In genomic region chr1:193919243-193919642, GRCm38 (mm10) we compare ENCODE assay signal across 24 mouse cellular contexts.
DNase-seq lines count a peak whose midpoint lies in the region; ATAC-seq and TF ChIP-seq lines count a peak whose summit lies in the region.
"Had no signal": no experiment of that assay in that cellular context is flagged by ENCODE, and none has a peak within 500 bp of the region (broad histone marks: within the 10 kb centered on the region; RNA-seq: fewer than 3 reads in every experiment).

No protein-coding gene starts in this region.

- peak; percentile 69 for ATAC-seq in lung, embryonic 14.5 days (ENCODE audit: insufficient read depth)
- ATAC-seq in lung, embryonic 16.5 days (ENCODE audit: low read depth) = peak; percentile 77; the same call in 1 of the 2 replicates
- ATAC-seq: forebrain, embryonic 14.5 days had no signal

- H3K27me3 ChIP-seq in lung, embryonic 14.5 days (ENCODE audit: insufficient read depth, low read length) = no peaks in the 10 kb centered on the region
- no peaks in the 10 kb centered on the region for H3K27me3 ChIP-seq in lung, embryonic 16.5 days (ENCODE audit: control insufficient read depth, insufficient read depth, low read depth, low read length)
- H3K27me3 ChIP-seq: embryonic facial prominence, embryonic 13.5 days; embryonic facial prominence, embryonic 15.5 days; forebrain, embryonic 12.5 days had no signal

- no peaks in the 10 kb centered on the region for H3K9me3 ChIP-seq in lung, embryonic 14.5 days (ENCODE audit: low read depth, low read length)
- H3K9me3 ChIP-seq in lung, embryonic 16.5 days (ENCODE audit: control insufficient read depth, low read length) = no peaks in the 10 kb centered on the region
- H3K9me3 ChIP-seq: embryonic facial prominence, embryonic 13.5 days; embryonic facial prominence, embryonic 15.5 days; forebrain, embryonic 10.5 days; forebrain, embryonic 12.5 days had no signal

- H3K9ac ChIP-seq in lung, embryonic 14.5 days = no peak overlapping the region
- no peak overlapping the region for H3K9ac ChIP-seq in lung, embryonic 16.5 days (ENCODE audit: low read length)
- H3K9ac ChIP-seq: embryonic facial prominence, embryonic 13.5 days; embryonic facial prominence, embryonic 15.5 days; forebrain, embryonic 12.5 days had no signal

- H3K4me2 ChIP-seq in lung, embryonic 14.5 days = no peak overlapping the region
- H3K4me2 ChIP-seq in lung, embryonic 16.5 days (ENCODE audit: low read depth, low read length) = no peak overlapping the region
- H3K4me2 ChIP-seq: embryonic facial prominence, embryonic 13.5 days; embryonic facial prominence, embryonic 15.5 days; forebrain, embryonic 12.5 days had no signal

- 37% methylated on average over 3 of the region's 3 CpGs for whole genome bisulfite sequencing in lung, embryonic 14.5 days
- WGBS in lung, embryonic 16.5 days = 36% methylated on average over 3 of the region's 3 CpGs

- no peaks in the 10 kb centered on the region for H3K36me3 ChIP-seq in lung, embryonic 14.5 days (ENCODE audit: insufficient read depth)
- no peaks in the 10 kb centered on the region for H3K36me3 ChIP-seq in lung, embryonic 16.5 days (ENCODE audit: control insufficient read depth, insufficient read depth, low read length)
- H3K36me3 ChIP-seq: embryonic facial prominence, embryonic 13.5 days; embryonic facial prominence, embryonic 15.5 days; forebrain, embryonic 10.5 days; forebrain, embryonic 12.5 days had no signal

- no peak overlapping the region for H3K4me3 ChIP-seq in lung, embryonic 14.5 days (ENCODE audit: low read depth, low read length)
- H3K4me3 ChIP-seq in lung, embryonic 16.5 days (ENCODE audit: low read length) = no peak overlapping the region
- H3K4me3 ChIP-seq: embryonic facial prominence, embryonic 13.5 days; embryonic facial prominence, embryonic 15.5 days; erythroblast, embryonic 14.5 days; forebrain, embryonic 10.5 days; forebrain, embryonic 12.5 days had no signal

- peak; percentile 15 for DNase-seq in kidney, postnatal 10 days
- no peak for DNase-seq in kidney, postnatal 14 days
- peak; percentile 55 for DNase-seq in lung, embryonic 14.5 days
- no peak for DNase-seq in lung, postnatal 14 days
- no peak for DNase-seq in lung, adult 18-20 months
- peak; percentile 3 for DNase-seq in lung, postnatal 10 days
- no peak for DNase-seq in lung, postnatal 36 days
- DNase-seq: adrenal gland, adult 2 months; adrenal gland, postnatal 10 days; adrenal gland, postnatal 25 days; cerebellum, adult 11 months; cerebellum, adult 18-20 months; cerebellum, adult 8-10 months; cerebellum, adult 9-11 months; cerebellum, postnatal 14 days; cerebellum, postnatal 36 days; embryo, embryonic 11 days had no signal

- H3K27ac ChIP-seq in lung, embryonic 14.5 days (ENCODE audit: low read depth) = no peak overlapping the region
- no peak overlapping the region for H3K27ac ChIP-seq in lung, embryonic 16.5 days (ENCODE audit: low read length)
- H3K27ac ChIP-seq: embryonic facial prominence, embryonic 13.5 days; embryonic facial prominence, embryonic 15.5 days; forebrain, embryonic 10.5 days; forebrain, embryonic 12.5 days had no signal

- TF ChIP-seq CTCF in lung, embryonic 14.5 days (IDR thresholded peaks at IDR 0.05; ENCODE audit: low read depth) = no peak

- H3K4me1 ChIP-seq in lung, embryonic 14.5 days (ENCODE audit: insufficient read depth) = peaks cover 3% of the 10 kb centered on the region; the same call in 1 of the 2 replicates
- no peaks in the 10 kb centered on the region for H3K4me1 ChIP-seq in lung, embryonic 16.5 days (replicated peaks; ENCODE audit: control insufficient read depth, insufficient read depth, low read length)
- H3K4me1 ChIP-seq: embryonic facial prominence, embryonic 13.5 days; embryonic facial prominence, embryonic 15.5 days; forebrain, embryonic 10.5 days had no signal

Comparison
In these comparisons a context has a peak if more than half of its experiments do, and no peak if none do; other contexts are left out.
1. DNase-seq: peak in kidney, postnatal 10 days (single experiment), lung, embryonic 14.5 days (single experiment) and lung, postnatal 10 days (single experiment); none in kidney, postnatal 14 days (single experiment), lung, postnatal 14 days (single experiment), lung, adult 18-20 months (0 of 2) and lung, postnatal 36 days (single experiment).